Mouse (Mus musculus) monocyte, adult 2 months (primary cell): ENCODE measurements around the gene Afg1l.

Source experiments
- DNase-seq, 2 experiments: peaks; one replicate each; pipeline ENCODE4 v3.0.0; 2022; ENCODE audit warnings: low spot score in 2 of 2, low read depth in 1 of 2

The Afg1l gene

DNA sequence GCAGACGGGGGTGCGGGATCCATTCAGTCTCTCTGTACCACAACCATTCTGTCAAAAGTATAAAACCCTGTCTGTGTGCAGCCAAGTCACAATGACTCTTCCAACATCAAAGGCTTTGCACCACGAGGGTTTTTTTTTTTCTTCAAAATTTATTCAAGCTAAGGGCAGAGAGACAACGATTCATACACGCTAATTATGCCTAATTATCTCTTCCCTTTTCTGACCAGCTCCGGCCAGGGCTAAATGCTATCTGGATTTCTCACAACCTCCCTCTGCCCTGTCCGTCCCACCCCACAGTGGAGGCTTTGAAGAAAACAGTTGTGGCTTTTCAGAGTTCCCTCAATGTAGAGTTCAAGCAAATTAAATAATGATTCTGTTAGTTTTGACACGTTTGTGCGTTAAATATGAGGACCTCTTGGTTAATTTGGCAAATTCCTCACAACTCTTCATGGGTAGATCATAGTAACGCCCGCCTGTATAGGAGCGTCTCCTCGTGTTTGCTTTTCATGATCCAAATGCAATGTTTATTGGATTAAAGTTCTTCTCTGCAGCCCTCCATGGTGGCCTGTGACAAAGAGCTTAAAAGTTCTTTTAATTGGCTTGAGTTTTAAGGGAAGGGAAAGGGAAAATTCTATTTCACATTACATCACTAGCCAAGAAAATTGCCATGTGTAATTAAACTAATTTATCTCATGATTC is 93.3 kb downstream of the Afg1l start:
- DNase-seq = no peak

DNA sequence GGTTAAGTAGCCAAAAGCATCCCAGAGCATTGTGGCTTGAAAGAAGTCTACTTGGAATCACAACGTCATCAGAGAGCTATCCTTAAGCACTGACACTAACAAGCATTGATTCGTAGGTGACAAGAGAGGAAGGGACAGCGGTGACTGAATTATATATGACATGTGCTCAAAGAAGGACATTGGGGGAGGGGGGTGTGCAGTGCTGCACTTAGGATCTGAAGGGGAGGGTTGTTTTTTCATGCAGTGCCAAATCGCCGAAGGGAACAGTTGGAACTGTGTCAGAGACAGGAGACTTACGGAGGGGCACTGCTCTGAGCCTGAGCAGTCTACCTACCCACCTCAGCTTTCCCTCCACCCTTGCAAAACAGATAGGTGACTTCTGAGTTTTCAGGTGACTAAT is 94.7 kb downstream of the Afg1l start:
- DNase-seq = no peak

DNA sequence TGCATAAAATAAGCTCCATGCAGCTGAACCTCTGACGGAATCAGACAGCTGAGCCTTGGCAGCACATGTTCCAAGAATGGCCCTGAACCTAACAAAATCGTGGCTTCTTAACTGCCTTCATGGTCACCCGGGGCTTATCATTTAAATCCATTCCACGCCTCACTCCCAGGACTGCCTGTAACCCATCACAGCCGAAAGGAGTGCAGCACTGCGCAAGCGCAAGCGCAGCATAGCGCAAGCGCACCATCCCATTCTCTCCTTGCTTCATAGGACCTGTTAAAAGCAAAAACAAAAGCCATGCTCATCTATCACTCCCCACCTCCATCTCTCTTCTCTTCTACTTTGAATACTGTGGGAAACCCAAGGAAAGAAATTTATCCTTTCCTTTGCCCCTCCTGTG is 114.1 kb downstream of the Afg1l start:
- DNase-seq = no peak

DNA sequence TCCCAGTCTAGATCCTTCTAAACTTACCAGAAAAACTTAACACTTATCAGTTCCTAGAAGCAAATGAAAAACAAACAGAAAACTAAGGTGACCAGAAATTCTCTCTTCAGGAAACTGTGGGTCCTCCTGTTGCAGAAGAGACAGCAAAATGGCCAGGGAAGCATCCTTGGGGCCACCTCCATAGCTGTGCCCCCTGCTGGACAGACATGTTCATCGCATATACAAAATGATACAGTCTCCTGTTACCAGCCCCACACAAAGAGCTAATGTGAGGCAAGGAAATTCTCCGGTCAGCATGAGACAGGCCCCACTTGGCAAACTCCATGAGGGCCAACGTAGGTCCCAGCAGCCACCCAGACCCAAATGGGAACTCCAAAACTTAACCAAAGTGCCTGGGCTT is 122.4 kb downstream of the Afg1l start:
- DNase-seq = no peak

DNA sequence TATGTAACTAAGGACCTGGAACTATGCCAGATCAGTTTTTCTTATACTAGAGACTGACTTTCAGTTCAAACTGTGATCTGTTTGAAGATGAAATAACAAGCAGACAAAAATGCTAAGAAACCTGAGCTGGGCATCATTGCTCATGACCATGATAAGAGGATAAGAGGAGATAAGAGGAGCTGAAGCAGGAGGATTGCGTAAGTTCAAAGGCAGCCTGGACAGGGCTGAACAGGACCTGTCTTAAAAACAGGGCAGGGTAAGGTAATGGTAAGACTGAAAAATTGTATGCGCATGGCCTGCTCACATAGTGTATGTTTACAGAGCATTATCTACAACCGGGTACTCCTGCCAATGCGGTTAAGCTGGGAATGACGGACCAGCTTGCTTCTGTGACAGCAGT is 130.4 kb downstream of the Afg1l start:
- DNase-seq = no peak

DNA sequence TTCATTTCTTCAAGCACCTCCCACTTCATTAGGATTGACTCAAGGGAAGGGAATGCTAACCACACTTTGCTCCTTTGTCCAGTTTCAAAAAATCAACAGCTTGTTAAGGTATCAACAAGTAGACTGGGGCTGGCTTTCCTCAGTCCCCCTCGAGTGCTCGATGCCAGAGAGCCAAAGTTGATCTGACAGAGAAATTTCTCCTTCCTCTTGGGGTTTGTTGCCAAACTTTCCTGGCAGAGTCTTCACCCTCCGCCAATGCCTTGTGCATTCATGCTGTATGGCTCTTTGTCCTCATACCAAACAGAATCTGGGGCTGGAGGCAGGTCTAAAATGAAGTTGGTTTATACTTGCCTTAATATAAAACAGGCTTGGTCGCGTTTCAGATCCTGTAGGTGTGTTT is 131.2 kb downstream of the Afg1l start:
- no peak for DNase-seq

DNA sequence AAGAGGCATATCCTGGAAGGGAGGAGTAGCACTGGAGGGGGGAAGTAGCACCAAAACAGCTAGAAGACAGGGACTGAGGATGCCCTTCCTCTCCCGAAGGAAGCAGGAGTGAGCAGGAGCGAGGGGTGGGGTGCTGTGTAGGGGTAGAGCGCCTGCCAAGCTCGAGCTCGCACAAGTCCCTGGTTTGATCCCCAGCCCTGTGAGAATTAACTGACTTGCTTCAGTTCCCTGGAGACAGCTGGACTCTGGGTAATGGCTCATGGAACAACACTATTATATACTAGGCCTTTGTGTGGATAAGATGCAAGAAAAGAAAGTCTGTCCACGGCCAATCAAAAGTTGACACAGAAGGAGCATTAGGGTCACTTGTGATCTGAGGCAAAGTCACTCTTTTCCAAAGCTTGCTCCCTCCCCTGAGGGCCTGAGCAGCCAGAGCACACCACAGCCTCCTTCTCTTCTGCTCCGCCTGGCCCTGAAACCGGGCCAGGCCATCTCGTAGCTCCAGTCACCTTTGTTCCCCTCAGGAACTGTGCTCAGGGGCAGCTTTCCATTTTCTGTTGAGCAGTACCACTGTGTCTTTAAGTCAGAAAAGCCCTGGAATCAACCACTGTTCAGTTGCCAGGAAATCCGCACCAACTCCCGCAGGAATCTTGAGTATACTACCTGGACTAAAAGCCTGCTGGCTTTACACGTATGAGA is 132.0 kb downstream of the Afg1l start:
- DNase-seq = no peak

DNA sequence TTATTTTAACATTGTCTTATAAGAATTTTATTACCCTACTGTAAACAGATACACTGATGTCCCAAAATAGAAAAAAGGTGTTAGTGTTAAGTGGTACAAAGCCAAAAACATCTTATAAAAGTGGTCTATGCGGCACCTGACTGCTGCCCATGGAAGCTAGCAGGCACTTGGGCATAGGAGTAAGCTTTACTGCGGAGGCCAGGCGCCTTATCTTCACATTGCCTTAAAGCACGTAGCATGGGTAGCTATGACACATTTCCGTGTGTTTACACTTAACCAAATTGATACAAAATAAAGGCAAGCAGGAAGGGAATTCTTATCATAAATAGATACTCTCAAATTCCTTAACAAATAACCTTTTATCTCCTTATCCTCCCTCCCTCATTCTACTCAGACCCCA is 135.7 kb downstream of the Afg1l start:
- DNase-seq = no peak

DNA sequence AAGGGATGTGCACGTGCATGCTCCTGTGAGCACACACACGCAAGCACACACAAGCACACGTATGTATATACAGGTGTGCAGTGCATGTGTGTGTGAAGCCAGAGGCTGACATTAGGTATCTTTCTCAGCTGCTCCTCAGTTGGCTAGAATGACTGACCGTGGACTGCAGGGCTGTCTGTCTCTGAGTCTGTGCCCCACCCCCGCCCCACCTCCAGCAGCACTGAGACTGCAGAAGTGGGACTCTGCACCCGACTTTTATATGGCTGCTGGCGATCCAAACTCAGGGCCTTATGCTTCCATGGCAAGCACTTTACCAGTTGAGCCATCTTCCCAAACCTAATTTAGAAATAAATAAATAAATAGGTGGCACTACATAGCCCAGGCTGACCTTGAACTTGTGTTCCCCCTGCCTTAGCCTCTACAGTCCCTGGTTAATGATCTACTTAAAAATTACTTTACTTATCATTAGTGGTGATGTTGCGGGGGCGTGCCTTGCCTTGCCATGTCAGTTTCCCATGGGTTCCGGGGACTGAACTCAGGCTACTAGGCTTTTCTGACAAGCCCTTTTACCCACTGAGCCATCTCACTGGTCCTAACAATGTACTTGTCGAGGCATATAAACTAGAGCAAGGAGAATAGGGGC is 136.4 kb downstream of the Afg1l start:
- no peak for DNase-seq

DNA sequence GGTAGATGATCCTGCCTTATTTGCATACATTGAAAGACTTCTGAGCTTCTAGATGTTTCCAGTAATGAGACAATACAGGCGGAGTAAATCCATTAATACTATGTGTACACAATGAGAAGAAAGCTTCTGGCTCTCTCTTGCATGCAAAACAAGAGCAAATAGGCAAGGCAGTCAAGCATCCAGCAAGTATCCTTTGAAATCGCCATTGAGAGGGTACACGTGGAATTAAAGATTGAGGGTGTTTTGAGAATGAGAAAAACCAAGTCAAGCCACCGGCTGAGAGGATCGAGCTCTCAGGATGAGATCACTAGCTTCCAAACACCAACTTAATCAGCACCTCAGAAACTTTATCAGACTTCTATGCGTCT is 138.0 kb downstream of the Afg1l start:
- DNase-seq = no peak

DNA sequence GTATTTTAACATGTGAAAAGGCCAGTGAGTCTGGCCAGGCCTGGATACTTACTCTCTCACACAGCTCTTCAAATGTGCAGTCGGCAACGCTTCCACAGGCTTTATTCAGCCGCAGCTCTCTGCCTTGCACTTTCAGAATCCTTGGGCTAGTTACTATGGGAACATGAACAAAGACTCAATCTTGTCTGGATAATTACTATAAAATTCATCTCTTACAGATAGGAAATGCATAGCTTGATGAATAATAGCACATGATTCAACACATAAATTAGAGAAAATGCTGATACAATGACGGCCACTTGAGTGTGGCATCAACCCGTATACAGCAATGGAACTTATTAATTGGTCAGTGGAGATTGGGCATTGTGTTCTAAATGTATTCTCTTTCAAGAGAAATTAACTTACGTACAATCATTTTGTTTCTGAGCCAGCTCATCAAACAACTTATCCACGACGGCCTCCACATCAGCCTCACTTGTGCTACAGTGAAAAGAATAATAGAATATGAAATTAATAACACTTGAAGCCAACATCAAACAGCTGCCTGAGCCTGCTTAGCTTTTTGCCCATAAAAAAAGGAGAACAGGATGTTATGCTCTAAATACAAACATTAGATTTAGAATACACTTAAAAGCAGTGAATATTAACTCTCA is 138.5 kb downstream of the Afg1l start:
- no peak for DNase-seq

DNA sequence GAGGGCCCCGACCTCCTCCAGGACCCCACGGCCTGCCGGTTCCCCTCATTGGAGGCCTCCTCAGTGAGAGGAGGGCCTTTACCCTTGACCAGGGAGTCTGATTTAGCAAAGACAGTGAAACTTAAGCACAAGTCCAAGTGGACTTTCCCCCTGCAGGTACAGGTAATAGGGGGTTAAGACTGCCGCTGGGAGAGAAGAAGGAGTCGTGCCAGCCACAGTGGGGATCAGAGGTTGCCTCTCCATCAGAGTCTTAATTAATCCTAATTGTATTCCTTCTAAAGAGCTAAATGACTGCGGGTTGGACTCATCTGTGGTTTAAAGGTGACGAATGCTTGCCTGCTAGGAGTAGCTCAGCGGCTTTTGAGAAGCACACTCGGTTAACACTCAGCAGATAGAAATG is 139.9 kb downstream of the Afg1l start:
- DNase-seq = no peak

DNA sequence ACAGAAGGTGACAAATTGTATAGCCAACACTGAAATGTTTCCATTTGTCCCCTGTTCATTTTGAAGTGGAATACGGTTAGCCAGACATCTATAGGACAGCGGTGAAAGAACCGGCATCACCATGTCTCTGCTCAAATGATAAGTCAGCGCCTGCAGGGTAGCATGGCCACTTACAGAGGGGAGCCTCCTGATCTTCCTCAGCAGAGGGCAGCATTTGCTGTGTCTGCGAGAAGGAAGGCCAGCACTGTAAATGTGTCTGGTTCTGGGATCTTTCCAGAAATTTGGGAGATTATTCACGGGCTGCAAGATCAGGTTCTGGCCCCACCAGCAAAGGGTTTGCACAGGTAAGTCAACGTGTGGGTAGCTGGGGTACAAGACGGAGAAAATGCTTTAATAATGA is 150.8 kb downstream of the Afg1l start:
- DNase-seq = no peak

DNA sequence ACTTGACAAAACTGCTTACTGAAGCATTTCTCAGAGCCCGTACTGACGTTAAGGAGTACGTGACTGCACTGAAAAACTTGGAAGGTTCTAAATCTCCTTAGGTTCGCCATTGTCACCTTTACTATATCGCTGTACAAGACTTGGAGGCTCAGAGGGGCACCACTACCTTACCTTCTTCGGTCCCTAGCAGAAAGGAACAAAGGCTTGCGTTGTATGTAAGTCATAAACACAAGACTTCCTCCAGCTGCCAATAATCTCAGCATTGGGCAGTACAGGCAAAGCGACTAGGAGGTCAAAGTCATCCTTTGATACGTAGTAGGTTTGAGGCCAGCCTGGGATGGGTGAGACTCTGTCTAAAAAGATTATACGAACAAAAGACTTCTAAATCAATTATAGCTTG is 153.1 kb downstream of the Afg1l start:
- DNase-seq = no peak

DNA sequence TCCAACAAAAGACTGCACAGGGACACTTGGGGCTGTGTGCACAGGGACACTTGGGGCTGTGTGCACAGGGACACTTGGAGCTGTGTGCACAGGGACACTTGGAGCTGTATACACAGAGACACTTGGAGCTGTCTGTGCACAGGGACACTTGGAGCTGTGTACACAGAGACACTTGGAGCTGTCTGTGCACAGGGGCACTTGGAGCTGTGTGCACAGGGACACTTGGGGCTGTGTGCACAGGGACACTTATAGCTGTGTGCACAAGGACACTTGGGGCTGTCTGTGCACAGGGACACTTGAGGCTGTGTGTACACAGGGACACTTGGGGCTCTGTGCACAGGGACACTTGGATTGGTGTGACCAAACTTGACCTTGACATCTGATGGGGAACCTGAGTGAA is 154.4 kb downstream of the Afg1l start:
- no peak for DNase-seq

DNA sequence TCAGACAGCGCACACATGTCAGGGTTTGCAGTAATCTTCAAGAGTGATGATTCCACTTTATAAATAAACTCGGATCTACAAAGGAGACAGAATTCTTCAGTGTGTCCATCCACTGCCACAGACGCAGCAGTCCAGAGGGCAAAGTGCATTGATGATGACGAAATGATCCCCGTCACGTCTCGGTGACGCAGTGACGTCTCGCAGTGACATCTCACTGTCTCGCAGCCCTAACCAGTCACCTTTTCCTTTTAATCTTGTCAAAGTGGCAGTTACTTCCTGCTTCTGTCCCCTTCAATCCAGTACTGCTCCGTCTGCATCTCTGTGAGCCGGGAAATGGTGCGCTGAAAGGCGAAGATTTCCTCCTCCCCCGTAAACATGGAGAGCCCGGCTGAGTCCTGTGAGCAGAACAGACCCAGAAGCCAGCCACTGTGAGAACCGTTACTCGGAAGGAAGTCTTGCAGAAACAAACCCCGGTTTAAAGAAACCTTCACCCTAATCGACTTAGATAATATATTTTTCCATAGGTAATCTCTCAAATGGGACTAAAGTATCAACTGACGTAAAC is 165.1 kb downstream of the Afg1l start:
- no peak for DNase-seq

DNA sequence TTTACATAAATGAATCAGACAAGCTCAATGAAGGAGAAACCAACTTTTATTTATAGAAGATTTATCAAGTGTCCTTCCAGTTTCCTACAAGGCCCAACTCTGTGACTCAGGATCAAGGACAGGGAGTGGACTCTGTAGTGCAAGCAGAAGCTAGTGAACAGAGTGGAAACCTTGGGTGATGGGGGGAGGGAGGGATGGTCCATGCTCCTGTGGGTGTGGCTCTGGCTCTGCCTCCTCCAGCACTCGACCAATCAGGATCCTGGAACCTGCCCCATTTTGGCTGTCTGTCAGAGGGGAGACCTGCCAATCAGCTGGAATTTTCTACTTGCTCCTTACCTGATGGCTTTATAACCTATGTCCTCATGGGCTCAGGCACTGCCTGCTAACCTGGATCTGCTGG is 165.8 kb downstream of the Afg1l start:
- DNase-seq = no peak

DNA sequence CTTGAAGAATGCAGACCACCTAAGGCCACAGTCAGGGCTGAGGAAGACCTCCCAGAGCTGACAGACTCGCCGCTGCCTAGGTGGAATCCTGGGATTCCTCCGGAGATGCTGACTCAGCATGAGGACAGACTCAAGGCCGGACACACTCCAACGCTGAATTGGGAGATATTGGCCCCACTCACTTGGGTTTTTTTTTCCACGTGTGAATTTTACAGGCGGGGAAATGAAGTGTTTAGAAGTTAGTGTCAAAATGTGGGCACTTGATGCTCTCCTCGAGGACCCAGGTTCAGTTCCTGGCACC is 169.7 kb downstream of the Afg1l start:
- DNase-seq = no peak

DNA sequence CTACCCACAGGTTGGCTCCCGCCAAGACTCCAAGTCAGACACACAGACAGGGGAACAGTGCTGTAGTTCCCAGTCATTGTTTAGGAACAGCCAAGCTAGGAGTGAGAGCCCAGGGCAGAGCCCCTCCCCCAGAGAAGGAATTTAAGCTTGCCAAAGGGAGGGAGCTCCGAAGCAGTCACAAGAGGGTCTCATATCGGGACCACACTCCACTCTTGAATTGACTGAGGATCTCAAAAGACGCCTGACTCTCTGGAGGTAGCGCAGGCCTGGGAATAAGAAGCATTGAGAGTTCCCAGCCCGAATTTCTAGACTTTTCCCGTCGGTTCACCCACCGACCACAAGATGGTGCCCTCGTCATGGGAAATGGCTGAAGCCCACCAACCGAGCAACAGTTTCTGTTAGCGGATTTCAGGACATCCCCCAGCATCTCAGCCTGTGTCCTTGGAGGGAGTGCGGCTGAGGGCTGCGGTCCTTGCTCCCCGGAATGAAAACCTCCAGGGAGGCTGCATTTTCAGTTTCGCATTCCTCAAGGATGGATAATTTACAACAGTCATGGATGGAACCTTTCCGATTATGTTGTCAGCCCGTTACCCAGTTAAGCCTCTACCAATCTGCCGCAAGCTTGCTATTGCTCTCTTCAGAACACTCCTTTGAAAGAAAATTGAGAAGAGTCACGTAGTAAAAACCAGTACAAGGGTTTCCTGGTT is 170.2 kb downstream of the Afg1l start:
- DNase-seq = no peak

DNA sequence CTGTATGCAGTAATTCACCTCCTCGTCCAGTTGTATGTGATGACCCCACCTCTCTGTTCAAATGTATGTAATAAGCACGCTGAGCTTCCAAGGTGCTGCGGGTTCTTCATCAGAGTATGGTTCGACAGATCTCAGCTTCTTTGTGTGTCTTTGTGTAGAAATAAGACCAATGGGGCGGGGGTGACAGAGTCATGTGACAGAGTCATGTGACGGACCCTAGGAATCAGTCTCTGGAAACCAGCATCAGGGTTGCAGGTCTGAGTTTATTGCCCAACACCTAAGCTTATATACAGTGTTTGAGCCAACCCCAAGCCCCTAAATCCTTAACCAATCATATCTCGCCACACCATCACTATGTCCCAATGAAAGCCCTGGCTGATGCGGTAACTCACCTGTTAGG is 171.9 kb downstream of the Afg1l start:
- no peak for DNase-seq

DNA sequence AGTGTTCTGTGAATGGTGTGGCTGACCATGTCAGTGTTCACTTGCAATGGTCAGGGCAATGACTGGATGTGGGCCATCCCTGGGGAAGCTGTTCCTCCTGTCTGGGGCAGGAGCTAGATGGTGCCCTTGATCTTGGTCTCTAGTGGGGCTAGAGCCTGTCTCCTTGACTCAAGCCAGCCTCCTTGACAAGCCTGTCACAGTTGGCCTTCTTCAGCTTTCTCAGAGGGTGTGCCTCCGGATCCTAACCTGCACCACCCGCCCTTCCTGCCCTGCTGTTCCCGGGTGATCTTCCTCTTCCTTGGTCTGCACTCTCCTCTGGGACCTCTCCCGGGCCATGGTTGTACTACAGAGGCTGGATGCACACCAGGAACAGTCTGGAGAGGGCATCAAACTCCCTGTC is 177.6 kb downstream of the Afg1l start:
- no peak for DNase-seq
